Mouse (Mus musculus): ENCODE measurements at regions not wholly inside any gene's neighbourhood (a gene's known extent, or its start where the extent isn't known, plus 50 kb on each side); places are given as distances from the start of the nearest gene placed in this dataset.
A peak's percentile ranks its signal among the peaks of the same experiment; 100 is the strongest.

DNA sequence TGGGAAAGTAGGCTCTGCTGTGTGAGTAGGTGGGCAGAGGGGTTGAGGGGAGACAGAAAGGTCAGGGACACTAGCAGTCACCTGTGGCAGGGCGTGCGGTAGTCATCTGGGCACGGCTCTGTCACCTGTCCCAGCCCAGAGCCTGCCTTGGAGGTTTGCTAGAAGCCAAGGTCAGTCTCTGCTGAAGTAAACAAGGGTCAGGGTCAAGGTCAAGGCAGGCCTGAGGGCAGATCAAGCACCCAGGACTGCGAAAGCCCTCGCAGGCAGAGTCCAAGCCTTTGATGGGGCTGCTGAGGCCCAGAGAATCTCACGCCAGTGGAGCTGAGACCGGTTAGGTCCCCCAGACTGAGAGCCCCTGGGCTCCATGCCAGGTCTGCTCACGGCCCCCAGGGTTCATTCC lies 87.2 kb upstream of the Runx3 start:
- no peak for ATAC-seq (replicated peaks; ENCODE audit: poor library complexity)

DNA sequence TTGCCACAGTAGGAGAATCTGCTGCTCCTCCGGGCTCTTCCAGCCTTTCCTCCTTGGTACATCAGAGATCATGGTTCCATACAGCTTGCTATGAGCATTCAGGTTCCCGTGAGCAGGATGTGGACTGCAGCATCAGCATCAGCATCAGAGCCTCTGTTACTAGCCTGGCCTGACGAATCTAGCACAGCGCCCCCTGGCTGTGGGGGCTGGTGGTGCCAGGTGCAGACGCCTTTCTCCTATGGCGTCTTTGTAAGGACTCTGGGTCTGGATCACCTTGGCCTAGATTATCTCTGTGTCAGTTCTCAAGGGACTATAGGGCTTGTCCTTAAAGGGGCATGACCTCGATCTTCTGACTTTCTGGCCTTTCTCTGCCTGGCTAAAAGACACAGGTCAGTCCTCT lies 86.0 kb upstream of the Runx3 start:
- peak; percentile 71 for ATAC-seq (replicated peaks; ENCODE audit: poor library complexity)

DNA sequence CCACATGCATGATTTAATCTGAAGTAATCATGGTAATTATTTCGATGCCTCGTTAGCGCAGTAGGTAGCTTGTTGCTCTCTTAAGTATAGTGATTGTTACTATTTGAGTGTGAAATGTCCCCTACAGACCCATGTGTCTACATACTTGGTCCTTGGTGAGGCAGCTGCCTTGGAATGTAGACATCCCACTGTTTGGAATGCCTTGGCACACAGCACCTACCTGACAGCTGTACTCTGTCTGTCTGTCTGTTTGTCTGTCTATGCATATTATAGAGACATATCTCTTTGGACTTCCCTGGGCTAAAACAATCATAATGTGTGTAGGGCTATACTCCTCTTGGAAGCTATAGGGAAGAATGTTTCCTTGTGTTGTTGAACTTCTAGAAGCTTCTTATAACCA lies 83.7 kb upstream of the Runx3 start:
- ATAC-seq (replicated peaks; ENCODE audit: poor library complexity) = no peak

DNA sequence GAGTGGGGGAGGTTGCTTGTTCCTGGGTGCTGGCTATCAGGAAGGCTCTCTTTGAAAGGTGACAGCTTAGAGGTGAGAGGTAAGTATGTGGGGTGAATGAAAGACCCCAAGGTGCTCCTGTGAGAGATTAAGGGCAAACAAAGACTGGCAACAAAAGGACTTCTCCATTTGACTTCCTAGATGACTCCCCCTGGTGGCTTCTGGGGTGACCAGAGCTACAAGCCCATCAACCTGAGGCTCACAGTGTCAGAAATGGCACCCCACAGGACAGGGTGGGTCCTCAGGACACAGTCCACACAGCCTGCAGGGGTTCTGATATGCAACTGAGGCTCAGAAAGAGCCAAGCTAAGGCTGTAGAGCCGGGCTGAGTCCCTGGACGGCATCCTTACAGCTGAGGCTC lies 81.2 kb upstream of the Runx3 start:
- peak; percentile 55; the same call in 1 of the 2 replicates for ATAC-seq (replicated peaks; ENCODE audit: poor library complexity)

DNA sequence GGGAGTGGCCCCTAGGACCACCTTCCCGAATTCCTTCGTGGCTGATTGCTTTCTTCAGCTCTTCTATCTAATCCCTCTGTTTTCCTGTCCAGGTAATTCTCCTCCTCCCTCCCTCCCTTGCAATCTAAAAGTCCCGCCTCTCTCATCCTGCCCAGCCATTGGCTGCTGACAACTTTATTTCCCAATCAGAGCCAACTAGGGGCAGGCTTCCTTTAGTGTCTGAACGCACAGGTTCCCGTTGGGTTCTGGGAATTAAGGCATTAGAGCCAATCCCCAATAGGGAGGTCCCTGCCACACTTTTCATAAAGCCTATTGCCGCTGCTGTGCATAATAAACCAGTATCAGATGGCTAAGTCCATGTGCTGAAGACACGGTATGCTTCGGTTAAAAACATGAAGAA lies 78.5 kb upstream of the Runx3 start:
- ATAC-seq (replicated peaks; ENCODE audit: poor library complexity) = no peak

DNA sequence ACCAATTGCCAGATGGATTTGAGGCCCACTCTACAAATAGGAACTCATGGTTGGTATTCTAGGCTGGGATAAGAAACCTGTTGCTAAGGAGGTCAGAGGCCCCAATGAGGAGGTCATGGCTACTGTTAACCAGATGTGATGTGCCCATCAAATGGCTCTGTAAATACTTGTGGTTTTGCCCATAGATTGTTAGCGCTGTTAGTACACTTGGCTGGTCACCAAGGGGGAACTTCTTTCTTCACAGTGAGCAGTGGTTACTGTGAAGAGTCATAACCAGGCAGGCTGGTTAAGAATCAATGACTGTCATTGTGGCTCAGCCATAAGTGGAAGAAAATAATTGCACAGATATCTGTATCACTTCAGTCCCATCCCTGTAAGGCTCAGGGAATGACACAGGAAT lies 78.0 kb upstream of the Runx3 start:
- peak; percentile 32; the same call in 1 of the 2 replicates for ATAC-seq (replicated peaks; ENCODE audit: poor library complexity)

DNA sequence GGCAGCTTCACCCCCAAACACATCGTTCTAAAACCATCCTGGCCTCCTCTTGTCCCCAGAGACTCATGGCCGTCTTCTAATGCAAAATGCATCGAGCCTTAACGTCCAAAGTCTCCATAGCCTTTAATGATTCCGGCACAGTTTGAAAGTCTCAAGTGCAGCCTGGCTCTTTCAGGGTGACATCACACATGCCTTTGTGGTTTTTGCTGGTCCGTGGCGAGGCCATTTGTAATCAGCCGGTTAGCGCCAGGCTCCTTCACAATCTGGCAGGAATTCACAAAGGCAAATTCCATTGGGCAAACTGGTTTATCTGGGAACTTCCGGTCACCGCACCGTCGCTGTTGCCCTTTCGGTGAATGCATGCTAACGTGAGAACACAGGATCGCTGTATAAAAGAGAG lies 75.4 kb upstream of the Runx3 start:
- ATAC-seq (replicated peaks; ENCODE audit: poor library complexity) = no peak

DNA sequence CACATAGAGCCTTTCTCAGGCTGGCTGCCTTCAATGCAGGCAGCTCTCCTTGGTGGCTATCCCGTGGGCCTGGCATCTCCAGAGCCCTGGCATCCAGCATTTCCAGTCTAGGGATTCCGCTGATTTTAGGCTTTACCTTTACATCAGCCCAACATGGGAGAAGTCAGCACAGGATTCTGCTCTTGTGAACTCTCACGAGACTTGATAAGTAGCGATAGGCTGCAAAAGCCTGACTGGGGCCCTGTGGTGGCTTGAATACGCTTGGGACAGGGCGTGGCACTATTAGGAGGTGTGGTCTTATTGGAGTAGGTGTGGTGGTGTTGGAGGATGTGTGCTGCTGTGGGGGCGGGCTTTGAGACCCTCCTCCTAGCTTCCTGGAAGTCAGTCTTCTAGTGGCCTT lies 73.8 kb upstream of the Runx3 start:
- peak; percentile 73 for ATAC-seq (replicated peaks; ENCODE audit: poor library complexity)

DNA sequence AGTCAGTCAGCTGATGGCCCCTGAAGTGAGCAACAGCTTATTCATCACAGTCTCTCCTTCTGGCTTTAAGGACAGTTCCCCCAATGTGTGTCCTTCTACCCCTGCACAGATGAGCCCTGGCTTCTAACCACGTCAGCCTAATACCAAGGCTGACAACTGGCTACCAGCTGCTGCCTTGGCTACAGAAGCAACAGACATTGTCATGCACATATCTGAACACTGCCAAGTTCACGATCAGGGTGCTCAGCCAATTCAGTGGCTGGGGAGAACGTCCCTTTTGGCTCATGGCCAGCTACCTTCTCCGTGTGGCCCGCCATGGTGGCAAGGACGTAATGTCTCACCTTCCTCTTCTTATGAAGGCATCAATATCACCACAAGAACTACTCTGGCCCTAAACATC lies 73.2 kb upstream of the Runx3 start:
- peak; percentile 42 for ATAC-seq (replicated peaks; ENCODE audit: poor library complexity)

DNA sequence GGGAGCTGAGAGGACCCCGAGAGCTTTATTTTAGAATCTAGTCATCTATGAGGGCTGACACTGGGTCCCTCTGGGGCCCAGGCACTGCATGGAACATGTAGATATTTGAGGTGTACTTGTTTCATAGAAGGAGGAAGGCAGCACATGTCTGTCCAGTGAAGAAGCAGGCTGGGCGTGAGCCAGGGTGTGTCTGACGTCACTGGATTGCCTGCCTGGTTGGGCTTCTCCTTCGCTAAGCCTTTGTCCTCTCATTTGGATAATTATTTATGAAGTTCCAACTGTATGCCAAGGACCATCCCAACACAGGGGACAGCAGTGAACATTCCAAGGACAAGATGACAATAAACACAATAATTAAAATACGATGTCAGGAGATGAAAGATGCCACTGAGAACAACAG lies 72.7 kb upstream of the Runx3 start:
- ATAC-seq (replicated peaks; ENCODE audit: poor library complexity) = no peak

DNA sequence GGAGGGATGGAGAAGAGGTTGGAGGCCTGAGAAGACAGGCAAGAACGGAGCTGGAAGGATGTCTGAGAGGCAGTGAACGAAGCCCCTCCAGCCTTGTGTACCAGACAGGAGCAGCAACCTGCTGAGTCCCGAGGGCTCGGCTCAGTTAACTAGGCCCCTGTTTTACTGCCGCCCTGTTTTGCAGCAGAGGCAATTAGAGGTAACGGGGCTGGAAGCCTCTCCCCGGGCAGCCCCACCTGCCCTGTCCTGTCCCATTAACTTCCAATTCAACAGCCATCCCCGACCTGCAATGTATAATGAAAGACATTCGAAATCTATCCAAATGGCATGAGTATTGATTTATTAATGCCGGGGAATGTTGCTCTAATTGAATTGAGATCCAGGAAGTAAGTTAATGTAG lies 70.5 kb upstream of the Runx3 start:
- ATAC-seq (replicated peaks; ENCODE audit: poor library complexity) = no peak

DNA sequence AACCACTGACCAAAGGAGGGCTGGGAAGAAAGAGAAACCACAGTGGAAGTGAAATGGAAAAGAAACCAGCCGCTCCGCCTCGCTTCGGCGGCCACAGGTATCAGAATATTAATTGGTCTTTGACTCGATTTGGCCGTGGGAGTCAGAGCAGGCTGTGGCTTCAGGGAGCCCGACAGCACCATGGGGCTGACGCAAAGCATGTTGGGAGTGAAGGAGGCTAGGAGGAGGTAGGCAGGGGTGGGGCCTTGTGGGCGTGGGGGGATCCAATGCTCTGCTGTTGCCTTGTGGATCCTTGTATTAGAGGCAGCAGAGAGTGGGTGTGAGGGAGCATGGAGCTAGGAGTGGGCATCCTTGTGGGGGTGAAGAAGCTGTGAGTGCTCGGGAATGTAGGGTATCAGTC lies 69.0 kb upstream of the Runx3 start:
- ATAC-seq (replicated peaks; ENCODE audit: poor library complexity) = no peak

DNA sequence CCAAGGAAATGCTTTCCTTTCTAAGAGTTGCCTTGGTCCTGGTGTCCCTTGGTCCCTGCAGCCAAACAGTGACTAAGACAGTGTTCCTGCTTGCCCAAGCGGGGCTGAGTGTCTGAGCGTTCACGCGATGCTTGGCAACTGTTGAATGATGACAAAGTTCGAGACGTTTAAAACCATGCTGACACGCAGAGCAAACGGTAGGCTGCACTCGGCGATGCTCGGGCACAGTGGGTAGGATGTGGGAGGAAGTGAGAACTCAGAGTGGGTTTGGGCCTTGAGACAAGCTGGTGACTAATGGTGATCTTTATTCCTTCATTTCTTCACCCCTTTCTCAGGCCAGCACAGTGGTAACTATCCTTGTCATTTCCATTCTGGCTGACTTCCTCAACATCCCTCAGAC lies 66.9 kb upstream of the Runx3 start:
- ATAC-seq (replicated peaks; ENCODE audit: poor library complexity) = peak; percentile 56

DNA sequence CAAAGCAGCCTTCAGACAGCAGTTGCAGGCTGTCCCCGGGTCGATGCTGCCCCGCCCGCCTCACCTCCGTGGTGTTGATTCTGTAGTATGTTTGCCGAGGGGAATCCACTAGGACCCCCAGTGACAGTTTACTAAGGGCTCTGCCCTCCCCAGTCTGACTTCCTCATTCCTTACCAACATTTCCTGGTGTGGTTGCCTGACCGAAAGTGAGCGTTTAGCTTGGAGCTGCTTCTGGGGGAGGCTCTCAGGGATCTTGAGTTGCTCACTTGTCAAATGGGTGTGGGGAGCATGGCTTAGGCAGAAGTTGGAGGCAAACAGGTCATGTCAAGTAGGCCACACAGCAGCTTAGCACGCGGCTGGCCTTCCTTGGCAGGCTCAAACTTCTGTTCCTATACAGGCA lies 66.1 kb upstream of the Runx3 start:
- peak; percentile 56 for ATAC-seq (replicated peaks; ENCODE audit: poor library complexity)

DNA sequence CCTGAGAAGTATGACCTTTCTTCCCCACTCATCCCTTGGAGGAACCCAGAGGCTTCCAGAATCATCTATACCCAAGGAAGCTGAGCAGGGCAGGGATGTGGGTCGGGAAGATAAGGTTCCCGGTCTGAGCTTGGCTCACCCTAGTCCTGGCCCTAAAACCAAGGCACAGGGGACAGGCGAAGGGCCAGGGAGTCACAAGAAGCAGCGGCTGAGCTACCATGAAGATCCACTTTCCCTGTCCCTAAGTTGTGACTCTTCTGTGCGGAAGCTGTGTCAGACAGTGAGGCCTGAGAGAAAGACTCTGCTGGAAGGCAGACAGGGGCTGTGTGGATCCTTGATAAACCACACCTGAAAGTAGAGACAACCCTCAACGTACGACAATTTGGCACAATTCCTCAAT lies 64.1 kb upstream of the Runx3 start:
- ATAC-seq (replicated peaks; ENCODE audit: poor library complexity) = no peak

DNA sequence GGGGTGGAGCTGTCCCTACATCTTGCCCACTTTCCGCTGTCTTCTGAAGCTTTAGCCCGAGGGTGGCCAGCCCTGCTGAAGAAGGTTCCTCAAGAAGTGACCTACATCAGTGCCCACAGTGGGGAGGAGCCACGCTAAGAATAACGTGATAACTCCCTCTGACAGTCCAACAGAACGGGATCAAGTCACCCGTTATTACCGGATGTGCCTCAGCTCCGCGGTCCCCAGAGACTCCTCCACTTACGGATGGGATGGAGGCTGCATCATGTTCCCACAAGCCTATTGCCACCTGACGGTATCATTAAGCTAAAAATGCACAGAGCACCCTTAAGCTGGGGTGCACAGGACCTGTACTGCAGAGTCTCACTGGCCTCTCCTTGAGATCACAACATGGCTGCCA lies 63.2 kb upstream of the Runx3 start:
- ATAC-seq (replicated peaks; ENCODE audit: poor library complexity) = no peak

DNA sequence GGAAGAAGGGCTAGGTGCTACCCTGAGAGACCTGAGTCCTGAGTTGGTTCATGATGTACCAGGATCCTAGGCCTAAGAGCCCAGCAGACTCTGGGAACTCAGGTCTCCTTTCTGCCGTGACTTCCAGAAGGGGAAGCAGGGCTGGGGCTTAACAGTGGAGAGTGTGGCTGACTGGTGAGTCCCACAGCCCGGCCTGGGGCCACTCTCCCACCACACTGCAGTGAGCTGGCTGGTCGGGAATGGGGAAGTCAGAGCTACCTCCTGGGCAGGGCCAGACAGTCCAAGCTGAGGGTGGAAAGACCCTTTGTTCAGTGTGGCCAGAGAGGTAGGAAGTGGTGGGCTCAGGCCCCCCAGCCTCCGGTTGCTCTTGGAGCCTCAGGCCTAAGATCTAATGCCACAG lies 61.6 kb upstream of the Runx3 start:
- ATAC-seq (replicated peaks; ENCODE audit: poor library complexity) = peak; percentile 73

DNA sequence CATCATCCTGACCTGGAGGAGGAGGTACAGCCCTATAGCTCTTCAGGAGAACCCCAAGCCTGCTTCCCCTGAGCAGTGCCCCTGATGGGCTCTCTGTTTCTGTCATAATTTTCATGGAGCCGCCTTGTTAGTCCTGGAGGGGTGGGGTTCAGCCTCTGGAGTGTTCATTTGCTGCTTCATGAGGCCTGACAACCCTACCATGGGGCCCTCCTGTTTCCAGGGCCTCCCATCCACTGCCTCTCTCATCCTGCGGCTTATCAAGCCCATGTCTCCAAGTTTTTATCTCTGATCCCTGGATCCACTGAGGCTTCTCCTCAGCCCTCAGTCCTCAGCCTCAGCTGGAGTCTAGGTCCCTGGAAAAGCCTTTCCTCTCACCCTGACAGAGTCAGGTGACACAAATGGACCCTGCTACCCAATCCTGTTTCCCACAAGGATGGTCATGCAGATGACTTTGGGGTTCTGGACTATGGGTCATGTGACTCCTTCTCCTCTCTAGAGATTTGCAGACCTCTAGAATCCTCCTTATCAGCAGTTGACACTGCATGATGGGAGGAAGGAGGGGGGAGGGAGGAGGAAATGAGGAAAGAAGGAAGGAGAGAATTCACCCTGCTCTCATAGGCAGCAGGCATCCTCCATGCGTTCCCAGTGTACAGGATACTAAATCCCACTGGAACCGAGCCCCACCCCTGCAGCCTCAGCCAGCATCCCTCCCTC lies 59.3 kb upstream of the Runx3 start:
- ATAC-seq (replicated peaks; ENCODE audit: poor library complexity) = peak; percentile 18; the same call in 1 of the 2 replicates

DNA sequence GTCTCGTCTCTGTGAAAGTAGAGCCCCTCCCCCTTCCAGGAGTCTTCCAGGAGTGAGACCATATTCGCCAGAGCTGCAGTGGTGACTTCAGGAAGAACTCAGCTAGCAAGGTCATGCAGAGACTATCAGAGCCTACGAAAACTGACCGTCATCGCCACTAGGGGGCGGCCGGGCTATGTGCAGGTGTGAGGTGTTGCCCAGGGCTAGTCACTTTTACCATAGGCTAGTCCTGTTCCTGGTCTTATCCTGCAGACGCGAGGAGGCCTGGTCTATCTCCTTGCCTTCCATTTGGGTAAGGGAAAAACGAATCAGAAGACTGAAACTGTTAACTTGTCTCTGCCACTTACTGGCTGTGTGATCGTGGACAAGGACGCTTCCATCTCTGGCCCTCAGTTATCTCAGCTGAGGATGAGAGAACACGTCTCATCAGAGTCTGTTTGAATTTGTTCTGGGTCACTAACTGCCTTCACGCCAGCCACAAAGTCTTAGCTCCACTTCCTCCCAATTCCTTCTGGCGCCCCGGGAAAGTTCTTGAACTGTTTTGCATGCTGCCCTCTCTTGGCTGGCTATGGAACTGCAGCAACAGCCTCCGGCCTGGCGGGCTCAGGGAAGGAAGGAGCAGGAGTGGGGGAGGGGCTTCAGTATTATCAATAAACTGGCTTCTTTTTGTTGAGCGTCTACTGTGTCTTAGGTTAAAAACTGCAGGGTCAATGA lies 53.5 kb upstream of the Runx3 start:
- ATAC-seq (replicated peaks; ENCODE audit: poor library complexity) = peak; percentile 78

DNA sequence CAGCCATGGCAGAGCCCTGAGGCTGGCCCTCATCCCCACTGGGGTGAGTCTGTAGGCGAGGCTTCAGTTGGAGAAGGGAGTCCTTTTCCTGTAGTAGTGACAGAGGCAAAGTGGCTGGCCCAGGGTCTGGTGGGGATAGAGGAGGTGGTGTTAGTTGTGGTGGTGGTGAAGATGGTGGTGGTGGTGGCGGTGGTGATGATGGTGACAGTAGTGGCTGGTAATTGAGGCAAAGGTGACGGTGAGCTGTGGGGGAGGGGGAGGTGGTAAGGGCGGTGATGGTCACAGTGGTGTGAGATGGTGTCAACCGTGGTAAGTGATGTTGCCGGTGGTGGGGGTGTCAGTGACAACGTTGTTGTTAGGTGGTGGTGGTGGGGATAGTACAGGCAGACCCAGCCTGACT lies 52.6 kb upstream of the Runx3 start:
- no peak for ATAC-seq (replicated peaks; ENCODE audit: poor library complexity)

DNA sequence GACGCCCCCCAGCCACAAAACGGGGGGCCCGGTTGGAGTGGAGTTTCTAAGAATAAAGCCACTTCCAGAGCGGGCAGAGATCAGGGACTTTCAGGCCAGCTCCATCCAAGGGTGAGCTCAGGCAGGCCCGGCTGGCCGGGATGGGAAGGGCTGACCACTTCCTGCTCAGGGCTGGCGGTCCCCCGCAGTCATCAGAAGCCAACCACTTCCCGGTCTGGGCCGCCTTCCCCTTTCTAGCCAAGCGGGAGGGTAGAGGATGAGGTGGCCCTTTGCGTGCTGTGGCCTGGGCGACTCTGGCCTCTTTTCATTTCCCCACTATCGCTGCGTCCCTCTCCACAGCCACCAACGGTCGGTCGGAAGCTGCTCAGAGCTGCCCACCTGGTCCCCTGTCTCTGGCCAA lies 50.6 kb upstream of the Runx3 start:
- ATAC-seq (replicated peaks; ENCODE audit: poor library complexity) = peak; percentile 65

Measured in megakaryocyte progenitor cell, adult 5-6 weeks (primary cell).